Mouse (Mus musculus): ENCODE measurements around the gene Rpa1. TPM values are rescaled to one million over a fixed set of nuclear protein-coding genes. Genes with fewer than 3 reads are reported as not detected.

The Rpa1 gene
- polyA plus RNA-seq, 1 experiment = not detected

GRCm38 (mm10) chr11:75325969-75326311, 22.2 kb downstream of the Rpa1 start:
- Histone ChIP-seq H3K4me3 (ENCODE audit: insufficient read depth, low read depth, low read length) (no peak overlapping the region), H3K4me1 (ENCODE audit: control insufficient read depth, insufficient read depth, low read length) (no peaks in the 10 kb centered on the region), H3K27ac (ENCODE audit: insufficient read depth, low read depth, low read length) (no peak overlapping the region)
- WGBS = 91% methylated on average over 7 of the region's 7 CpGs
- no peak for TF ChIP-seq CTCF (IDR thresholded peaks at IDR 0.05; ENCODE audit: insufficient read depth, low read depth, low read length)
- TF ChIP-seq POLR2A (IDR thresholded peaks at IDR 0.05; ENCODE audit: insufficient read depth, low read depth, low read length) = no peak

- TF ChIP-seq POLR2A (IDR thresholded peaks at IDR 0.05; ENCODE audit: insufficient read depth, low read depth, low read length) (no peak), CTCF (IDR thresholded peaks at IDR 0.05; ENCODE audit: insufficient read depth, low read depth, low read length) (no peak)
- no peak overlapping the region for H3K27ac ChIP-seq (ENCODE audit: insufficient read depth, low read depth, low read length)
- H3K4me1 ChIP-seq (ENCODE audit: control insufficient read depth, insufficient read depth, low read length) = no peaks in the 10 kb centered on the region
- WGBS = 78% methylated on average over 16 of the region's 16 CpGs
- no peak overlapping the region for H3K4me3 ChIP-seq (ENCODE audit: insufficient read depth, low read depth, low read length)
Measured at GRCm38 (mm10) chr11:75325116-75325968, 22.8 kb downstream of the Rpa1 start.

- no peak for TF ChIP-seq CTCF (IDR thresholded peaks at IDR 0.05; ENCODE audit: insufficient read depth, low read depth, low read length)
- TF ChIP-seq POLR2A (IDR thresholded peaks at IDR 0.05; ENCODE audit: insufficient read depth, low read depth, low read length) = no peak
- 95% methylated on average over 2 of the region's 2 CpGs for WGBS
- Histone ChIP-seq H3K4me3 (ENCODE audit: insufficient read depth, low read depth, low read length) (no peak overlapping the region), H3K4me1 (ENCODE audit: control insufficient read depth, insufficient read depth, low read length) (no peaks in the 10 kb centered on the region), H3K27ac (ENCODE audit: insufficient read depth, low read depth, low read length) (no peak overlapping the region)
Measured at GRCm38 (mm10) chr11:75324433-75324832, 23.7 kb downstream of the Rpa1 start.

- no peak for TF ChIP-seq CTCF (IDR thresholded peaks at IDR 0.05; ENCODE audit: insufficient read depth, low read depth, low read length)
- TF ChIP-seq POLR2A (IDR thresholded peaks at IDR 0.05; ENCODE audit: insufficient read depth, low read depth, low read length) = no peak
- H3K4me3 ChIP-seq (ENCODE audit: insufficient read depth, low read depth, low read length) = no peak overlapping the region
- H3K27ac ChIP-seq (ENCODE audit: insufficient read depth, low read depth, low read length) = no peak overlapping the region
- no peaks in the 10 kb centered on the region for H3K4me1 ChIP-seq (ENCODE audit: control insufficient read depth, insufficient read depth, low read length)
- WGBS = 81% methylated on average over 8 of the region's 8 CpGs
Measured at GRCm38 (mm10) chr11:75323326-75323737, 24.8 kb downstream of the Rpa1 start.

GRCm38 (mm10) chr11:75319246-75319645, 28.9 kb downstream of the Rpa1 start:
- no peak for TF ChIP-seq POLR2A (IDR thresholded peaks at IDR 0.05; ENCODE audit: insufficient read depth, low read depth, low read length)
- TF ChIP-seq CTCF (IDR thresholded peaks at IDR 0.05; ENCODE audit: insufficient read depth, low read depth, low read length) = no peak
- Histone ChIP-seq H3K4me1 (ENCODE audit: control insufficient read depth, insufficient read depth, low read length) (no peaks in the 10 kb centered on the region), H3K27ac (ENCODE audit: insufficient read depth, low read depth, low read length) (no peak overlapping the region), H3K4me3 (ENCODE audit: insufficient read depth, low read depth, low read length) (no peak overlapping the region)
- WGBS = 84% methylated on average over 5 of the region's 5 CpGs

GRCm38 (mm10) chr11:75318351-75319221, 29.5 kb downstream of the Rpa1 start:
- TF ChIP-seq CTCF (IDR thresholded peaks at IDR 0.05; ENCODE audit: insufficient read depth, low read depth, low read length) (no peak), POLR2A (IDR thresholded peaks at IDR 0.05; ENCODE audit: insufficient read depth, low read depth, low read length) (no peak)
- WGBS = 85% methylated on average over 14 of the region's 14 CpGs
- Histone ChIP-seq H3K4me3 (ENCODE audit: insufficient read depth, low read depth, low read length) (no peak overlapping the region), H3K27ac (ENCODE audit: insufficient read depth, low read depth, low read length) (no peak overlapping the region), H3K4me1 (ENCODE audit: control insufficient read depth, insufficient read depth, low read length) (no peaks in the 10 kb centered on the region)

- TF ChIP-seq CTCF (IDR thresholded peaks at IDR 0.05; ENCODE audit: insufficient read depth, low read depth, low read length) = no peak
- no peak for TF ChIP-seq POLR2A (IDR thresholded peaks at IDR 0.05; ENCODE audit: insufficient read depth, low read depth, low read length)
- Histone ChIP-seq H3K4me1 (ENCODE audit: control insufficient read depth, insufficient read depth, low read length) (no peaks in the 10 kb centered on the region), H3K4me3 (ENCODE audit: insufficient read depth, low read depth, low read length) (no peak overlapping the region), H3K27ac (ENCODE audit: insufficient read depth, low read depth, low read length) (no peak overlapping the region)
- 88% methylated on average over 8 of the region's 8 CpGs for WGBS
Measured at GRCm38 (mm10) chr11:75313834-75314233, 34.3 kb downstream of the Rpa1 start.

GRCm38 (mm10) chr11:75311751-75312150, 36.4 kb downstream of the Rpa1 start:
- TF ChIP-seq CTCF (IDR thresholded peaks at IDR 0.05; ENCODE audit: insufficient read depth, low read depth, low read length) (no peak), POLR2A (IDR thresholded peaks at IDR 0.05; ENCODE audit: insufficient read depth, low read depth, low read length) (no peak)
- 88% methylated on average over 6 of the region's 6 CpGs for WGBS
- H3K4me3 ChIP-seq (ENCODE audit: insufficient read depth, low read depth, low read length) = no peak overlapping the region
- H3K27ac ChIP-seq (ENCODE audit: insufficient read depth, low read depth, low read length) = no peak overlapping the region
- no peaks in the 10 kb centered on the region for H3K4me1 ChIP-seq (ENCODE audit: control insufficient read depth, insufficient read depth, low read length)

- no peak overlapping the region for H3K27ac ChIP-seq (ENCODE audit: insufficient read depth, low read depth, low read length)
Measured at GRCm38 (mm10) chr11:75310813-75311212, 37.3 kb downstream of the Rpa1 start.

More at GRCm38 (mm10) chr11:75310813-75311212, 37.3 kb downstream of the Rpa1 start:
- Histone ChIP-seq H3K4me3 (ENCODE audit: insufficient read depth, low read depth, low read length) (no peak overlapping the region), H3K4me1 (ENCODE audit: control insufficient read depth, insufficient read depth, low read length) (no peaks in the 10 kb centered on the region)
- TF ChIP-seq POLR2A (IDR thresholded peaks at IDR 0.05; ENCODE audit: insufficient read depth, low read depth, low read length) (no peak), CTCF (IDR thresholded peaks at IDR 0.05; ENCODE audit: insufficient read depth, low read depth, low read length) (no peak)
- 96% methylated on average over 8 of the region's 8 CpGs for WGBS

Data from olfactory bulb, adult 2 months (tissue).